Mouse (Mus musculus) spleen, postnatal 4 days (tissue): ENCODE measurements at regions not wholly inside any gene's neighbourhood (a gene's known extent, or its start where the extent isn't known, plus 50 kb on each side); places are given as distances from the start of the nearest gene placed in this dataset.

Source experiments
- DNase-seq, 2 experiments: peaks; one replicate each; pipeline ENCODE4 v3.0.0; 2022; ENCODE audit warnings: low spot score in 2 of 2

- no peak for DNase-seq
Observed at GRCm38 (mm10) chr11:48436712-48437111, 363.4 kb upstream of the Rack1 start.

DNA sequence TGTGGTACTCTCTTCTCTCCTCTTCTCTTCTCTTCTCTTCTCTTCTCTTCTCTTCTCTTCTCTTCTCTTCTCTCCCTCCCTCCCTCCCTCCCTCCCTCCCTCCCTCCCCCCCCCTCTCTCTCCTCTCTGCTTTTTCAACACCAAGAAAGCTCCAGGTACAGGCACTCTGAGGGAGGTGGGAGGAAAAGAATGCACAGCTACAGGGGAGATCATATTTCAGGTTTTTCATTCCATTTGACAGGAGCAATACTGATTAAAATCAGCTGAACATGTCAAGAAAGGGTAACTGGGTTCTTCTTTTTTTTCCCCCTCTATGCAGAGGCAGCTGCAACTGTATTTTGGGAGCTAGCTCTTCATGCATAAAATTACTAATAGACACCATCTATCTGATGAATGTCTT is 368.8 kb upstream of the Rack1 start:
- no peak for DNase-seq

DNA sequence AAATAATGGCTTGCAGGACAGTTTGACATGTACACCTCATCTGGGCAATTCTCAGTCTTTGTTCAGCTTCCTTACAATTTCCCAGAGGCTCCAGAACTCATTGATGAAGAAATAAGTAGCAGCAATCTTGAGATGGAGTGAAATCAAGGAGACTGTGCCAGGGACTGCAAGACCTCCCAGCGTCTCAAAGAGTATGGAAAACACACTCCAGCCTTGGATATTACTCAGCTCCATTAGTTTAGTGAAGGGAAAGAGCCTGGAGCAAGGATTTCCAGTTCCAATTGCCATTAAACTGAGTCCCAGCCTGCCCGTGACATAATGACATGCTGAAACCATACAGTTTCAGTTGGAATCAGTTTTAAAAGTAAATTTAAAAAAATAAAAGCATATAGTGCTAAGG is 372.7 kb upstream of the Rack1 start:
- no peak for DNase-seq

DNA sequence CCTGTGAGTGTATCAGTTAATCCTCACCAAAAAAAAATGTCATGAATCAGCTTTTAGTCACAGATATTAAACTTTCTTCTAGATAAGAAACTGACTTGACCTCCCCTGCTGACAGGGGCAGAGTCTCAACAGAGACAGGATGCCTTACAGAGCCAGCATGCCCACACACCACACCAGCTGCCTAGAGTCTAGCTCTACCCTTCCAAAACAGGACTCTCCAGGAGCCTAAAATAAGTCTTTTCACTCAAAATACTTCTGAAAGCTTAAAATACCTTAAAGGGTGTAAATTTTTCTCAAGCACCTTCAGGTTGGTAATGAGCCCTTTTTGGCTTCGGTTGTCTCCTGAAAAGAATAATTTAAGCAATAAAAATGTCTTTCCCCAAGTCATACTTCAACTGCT is 373.7 kb upstream of the Rack1 start:
- DNase-seq, result no peak

DNA sequence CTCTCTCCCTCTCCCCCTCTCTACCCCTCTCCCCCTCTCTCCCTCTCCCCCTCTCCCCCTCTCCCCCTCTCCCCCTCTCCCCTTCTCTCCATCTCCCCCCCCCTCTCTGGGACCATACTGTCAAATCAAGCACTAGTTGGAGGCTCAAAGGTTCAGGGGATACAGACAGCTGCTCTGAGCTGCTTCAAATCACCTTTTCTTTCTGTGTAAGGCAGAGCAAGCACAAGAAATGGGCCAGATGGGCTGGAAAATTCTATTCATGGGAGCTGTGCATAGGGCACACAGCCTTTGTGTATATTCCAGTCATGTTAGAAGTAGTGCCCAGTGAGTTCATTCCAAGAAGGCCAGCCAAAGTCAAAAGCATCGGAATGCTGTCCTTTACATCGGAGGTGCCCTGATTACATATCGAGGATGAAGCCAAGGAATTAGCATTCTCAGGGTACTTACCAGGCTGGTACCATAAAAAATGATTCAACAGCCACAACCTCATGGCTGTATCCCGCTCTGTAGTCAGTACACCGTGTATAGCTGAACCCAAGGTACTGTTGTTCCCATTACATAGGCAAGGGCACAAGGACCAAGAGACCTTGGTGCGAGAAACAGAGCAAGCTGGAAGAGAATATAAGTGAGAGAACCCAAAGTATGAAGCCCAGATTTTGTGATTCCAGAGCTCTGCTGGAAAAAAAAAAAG is 381.9 kb upstream of the Rack1 start:
- DNase-seq, result no peak

DNA sequence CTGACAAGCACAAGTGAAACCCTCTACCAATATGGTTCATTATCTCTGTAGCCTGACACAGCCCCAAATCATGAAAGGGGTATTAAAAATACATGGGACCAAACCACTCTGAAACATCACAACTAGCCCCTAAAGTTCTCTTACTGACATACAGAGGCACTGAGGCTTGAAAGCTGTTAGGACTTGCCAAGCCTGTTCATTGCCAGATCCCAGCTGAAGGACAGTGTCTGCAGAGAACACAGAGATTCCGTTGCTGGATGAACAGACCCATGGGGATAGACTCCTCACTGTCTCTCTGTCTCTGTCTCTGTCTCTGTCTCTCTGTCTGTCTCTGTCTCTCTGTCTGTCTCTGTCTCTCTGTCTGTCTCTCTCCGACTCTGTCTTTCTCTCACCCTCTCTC is 382.5 kb upstream of the Rack1 start:
- DNase-seq, result no peak

- no peak for DNase-seq
Observed at GRCm38 (mm10) chr11:48398032-48398431, 402.1 kb upstream of the Rack1 start.

GRCm38 (mm10) chr11:48381489-48381888 is 392.7 kb upstream of the Sgcd start:
- no peak for DNase-seq

DNA sequence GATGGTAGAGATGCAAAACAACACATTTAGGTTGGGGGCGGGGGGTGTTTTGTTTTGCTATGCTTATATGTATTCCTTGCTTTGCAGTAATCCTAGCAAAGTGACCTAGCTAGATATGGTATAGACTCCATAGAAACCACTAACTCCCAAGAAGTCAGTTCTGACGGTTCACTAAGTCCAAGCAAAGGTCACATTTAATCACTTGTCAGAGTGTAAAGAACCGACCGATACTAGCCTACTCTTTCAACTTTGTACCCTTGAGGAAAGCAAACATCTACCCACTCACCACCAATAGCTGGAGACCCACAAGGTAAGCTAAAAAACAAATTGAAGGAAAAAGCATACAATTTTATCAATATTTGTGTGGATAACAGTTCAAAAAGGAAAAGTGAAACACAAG is 389.3 kb upstream of the Sgcd start:
- no peak for DNase-seq

DNA sequence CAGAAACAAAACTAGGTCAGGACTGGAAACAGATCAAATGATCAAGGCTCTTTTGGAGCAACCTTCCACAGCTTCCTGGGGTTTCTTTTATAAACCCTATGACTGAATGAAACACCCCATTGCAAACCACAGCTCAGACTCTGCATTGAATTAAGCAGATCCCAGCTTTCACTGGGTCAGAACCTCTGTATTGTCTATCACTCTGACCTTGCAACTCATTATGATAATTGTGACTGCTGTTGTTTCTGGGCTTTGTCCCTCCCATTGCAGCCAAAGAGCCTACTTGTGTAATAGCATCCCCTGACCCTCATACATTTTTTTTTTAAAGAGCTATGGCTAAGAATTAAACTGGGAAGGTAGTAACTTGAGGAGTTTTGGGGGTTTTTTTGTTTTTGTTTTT is 388.5 kb upstream of the Sgcd start:
- no peak for DNase-seq

DNA sequence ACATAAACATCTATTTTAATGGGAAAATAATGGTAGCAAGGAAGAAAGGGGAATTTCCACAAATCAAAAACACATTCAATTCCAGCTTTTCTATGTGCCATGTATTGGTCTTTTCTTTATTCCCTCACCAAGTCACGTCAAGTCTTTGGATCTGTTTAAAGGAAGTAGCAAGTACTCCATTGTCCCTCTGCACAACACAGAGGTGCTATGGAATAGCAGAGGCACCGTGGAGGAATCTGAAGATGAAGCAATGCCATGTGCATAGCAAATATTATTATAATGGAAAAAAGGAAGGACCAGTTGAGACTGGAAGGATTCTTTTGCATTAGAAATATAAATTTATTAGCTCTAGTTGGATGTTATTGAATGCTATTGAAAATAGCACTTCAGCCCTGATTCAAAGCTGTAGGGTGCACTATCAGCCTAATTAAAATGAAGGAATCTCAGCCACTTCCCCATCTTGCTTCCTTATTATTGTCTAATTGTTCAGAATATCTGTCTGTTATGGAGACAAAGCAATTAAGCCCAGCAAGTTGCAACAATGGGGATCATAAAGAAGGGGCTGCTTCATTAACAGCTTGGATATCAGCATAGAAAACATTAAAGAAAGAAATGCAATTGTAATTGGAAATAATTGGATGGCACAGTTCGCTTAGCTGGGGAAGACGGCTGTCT is 362.7 kb upstream of the Sgcd start:
- no peak for DNase-seq

GRCm38 (mm10) chr11:48314500-48314899 is 325.7 kb upstream of the Sgcd start:
- no peak for DNase-seq

- no peak for DNase-seq
Observed at GRCm38 (mm10) chr11:48295370-48295769, 306.6 kb upstream of the Sgcd start.

DNA sequence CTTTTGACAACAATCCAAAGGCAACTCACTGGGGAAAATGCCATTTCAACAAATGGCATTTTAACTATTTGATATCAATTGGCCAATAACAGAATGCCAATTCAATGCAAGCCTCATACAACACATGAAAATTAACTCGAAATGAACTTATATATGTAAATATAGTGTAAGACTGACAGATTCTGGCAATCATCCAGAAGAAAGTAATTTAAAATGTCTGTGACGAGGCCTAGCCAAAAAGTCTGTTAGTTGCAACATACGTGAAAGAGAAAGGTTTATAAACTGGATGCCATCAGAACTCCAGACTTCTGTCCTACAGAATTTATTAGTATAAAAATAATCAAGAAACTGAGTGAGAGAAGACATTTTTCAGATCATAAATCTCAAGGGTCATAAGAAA is 273.7 kb upstream of the Sgcd start:
- no peak for DNase-seq

DNA sequence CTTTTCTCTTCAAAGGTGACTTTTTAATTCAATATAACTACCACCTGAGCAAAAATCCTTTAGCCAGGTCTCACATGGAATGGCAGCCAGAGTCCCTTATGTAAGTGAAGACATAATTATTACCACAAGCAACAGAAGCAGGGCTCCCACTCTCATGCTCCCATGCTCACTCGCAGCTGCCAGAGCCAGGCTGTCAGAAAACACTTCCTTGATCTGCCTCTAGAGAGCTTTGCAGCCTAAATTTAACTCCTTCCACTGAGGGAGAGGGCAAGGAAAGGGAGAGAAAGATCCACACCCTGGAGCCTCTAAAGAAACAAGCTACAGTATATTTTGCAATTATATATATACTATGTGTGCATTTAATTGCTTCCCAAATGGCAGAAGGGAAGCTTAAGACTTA is 272.3 kb upstream of the Sgcd start:
- no peak for DNase-seq

DNA sequence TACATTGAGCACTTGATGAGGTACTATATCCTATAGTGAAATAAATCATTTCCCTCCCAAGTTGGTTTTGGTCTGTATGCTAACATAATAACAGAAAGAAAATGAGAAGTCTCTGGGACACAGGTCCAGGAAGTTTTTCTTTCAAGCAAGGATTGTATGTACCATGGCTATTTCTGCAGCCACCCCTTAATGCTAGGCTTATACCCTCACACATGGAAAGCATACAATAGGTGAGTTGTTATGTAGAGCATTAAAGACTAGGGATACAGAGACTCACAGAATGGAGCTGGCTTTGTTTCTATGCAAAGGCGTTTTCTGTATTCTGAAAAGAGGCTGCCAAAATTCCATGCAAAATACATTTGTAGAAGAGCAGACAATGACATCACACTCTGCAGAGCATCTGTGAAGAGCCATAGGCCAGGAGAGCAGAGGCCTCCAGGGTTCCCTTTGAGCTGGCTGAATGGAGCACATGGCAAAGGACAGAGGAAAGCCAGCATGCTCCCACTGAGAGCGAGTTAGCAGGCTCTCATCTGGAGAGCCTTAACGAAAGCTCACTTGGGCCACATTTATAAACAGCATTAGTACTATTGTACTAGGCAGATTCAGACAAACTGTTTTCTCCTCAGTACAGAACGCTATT is 262.0 kb upstream of the Sgcd start:
- no peak for DNase-seq

DNA sequence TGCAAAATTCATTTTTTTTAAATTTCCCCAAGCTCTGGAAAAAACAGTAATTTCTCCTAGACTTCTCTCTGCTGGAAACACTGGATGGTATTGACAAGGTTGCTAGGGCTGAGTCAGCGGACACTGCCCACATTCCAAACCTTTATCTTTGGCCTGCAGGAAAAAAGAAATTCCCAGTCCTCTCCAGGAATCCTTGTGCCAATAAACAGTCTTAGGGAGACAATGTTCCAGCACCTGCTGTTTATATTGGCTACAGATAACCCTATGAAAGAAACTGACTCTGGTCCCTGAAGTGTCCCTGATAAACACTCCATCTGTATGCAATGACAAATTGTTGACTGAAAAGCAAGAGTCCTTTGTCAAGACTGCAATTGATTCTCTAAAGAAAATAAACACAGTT is 260.5 kb upstream of the Sgcd start:
- DNase-seq, result no peak

GRCm38 (mm10) chr11:48221156-48221555 is 232.4 kb upstream of the Sgcd start:
- DNase-seq, result no peak

GRCm38 (mm10) chr11:48219157-48219556 is 230.4 kb upstream of the Sgcd start:
- DNase-seq, result no peak

DNA sequence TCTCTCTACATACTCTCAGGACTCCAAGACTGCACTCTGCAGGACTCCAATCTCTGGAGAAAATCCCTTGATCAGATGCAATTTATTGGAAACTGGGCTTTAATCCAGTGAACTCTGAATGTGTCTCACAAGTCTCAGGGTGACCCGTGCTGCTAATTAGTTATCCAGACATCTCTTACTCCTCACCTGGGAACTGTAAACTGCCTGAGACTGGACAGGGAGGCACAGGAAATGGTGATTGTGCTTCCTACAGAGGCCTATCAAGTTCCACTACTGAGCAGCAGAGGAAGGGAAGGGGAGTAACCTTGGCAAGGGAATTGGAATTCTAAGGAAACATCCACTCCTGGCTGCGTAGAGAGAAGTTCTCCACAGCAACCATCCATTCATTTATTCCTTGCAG is 228.0 kb upstream of the Sgcd start:
- DNase-seq, result no peak

DNA sequence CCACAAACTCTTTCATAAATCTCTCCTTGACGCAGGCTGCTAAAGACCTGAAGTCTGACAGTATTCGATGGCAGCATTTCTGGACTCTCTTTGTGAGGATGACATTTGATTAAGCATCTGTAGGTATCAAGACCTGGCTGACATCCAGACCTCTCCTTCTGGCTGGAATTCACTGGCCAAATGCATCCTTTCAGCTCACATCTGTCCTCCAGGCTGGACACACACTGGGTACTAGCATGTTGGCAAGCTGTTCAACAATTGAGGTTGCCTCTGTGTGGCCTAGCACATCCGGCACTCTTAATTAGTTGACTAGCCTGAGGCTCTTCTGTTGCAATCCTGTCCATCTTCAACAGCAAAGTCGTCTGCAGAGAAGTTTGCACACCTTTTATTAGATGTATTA is 197.8 kb upstream of the Sgcd start:
- no peak for DNase-seq

- DNase-seq, result no peak
Observed at GRCm38 (mm10) chr11:48178943-48179342, 190.2 kb upstream of the Sgcd start.

- DNase-seq, result no peak
Observed at GRCm38 (mm10) chr11:48178174-48178573, 189.4 kb upstream of the Sgcd start.
